ENCODE assay signal across 12 mouse cellular contexts in the genomic region with DNA sequence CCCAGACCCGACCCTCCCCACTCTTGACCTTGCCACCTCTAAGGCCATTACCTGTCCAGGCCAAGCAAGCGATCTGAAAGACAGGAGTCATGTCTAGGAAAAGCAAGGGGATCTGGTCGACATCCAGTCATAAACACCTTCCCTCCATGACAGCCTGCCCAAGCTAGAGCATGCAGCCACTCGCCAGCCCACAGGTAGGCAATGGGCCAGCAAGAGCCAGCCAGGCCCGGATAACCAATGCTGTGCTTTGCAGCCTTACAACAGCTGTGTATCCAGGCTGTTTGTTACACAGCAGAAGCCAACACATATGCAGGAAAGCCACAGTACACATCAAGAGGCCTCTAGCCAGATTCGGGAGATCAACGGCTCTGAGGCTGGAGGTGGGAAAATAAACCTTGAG.
"Had no signal": no experiment of that assay in that cellular context is flagged by ENCODE, and none has a peak within 500 bp of the region (broad histone marks: within the 10 kb centered on the region; RNA-seq: fewer than 3 reads in every experiment).

No protein-coding gene starts in this region.

- DNase-seq: retina, postnatal 1 day; right cerebral cortex, adult 18-20 months; right cerebral cortex, postnatal 14 days; right cerebral cortex, postnatal 25 days; right cerebral cortex, postnatal 4 days; spleen, adult 18-20 months; thymus, adult 18-20 months; thymus, adult 2 months; thymus, postnatal 14 days; thymus, postnatal 25 days; thymus, postnatal 36 days; thymus, postnatal 4 days had no signal
